Mouse (Mus musculus): ENCODE data around the gene Tcf20.

Tcf20 gene

DNA sequence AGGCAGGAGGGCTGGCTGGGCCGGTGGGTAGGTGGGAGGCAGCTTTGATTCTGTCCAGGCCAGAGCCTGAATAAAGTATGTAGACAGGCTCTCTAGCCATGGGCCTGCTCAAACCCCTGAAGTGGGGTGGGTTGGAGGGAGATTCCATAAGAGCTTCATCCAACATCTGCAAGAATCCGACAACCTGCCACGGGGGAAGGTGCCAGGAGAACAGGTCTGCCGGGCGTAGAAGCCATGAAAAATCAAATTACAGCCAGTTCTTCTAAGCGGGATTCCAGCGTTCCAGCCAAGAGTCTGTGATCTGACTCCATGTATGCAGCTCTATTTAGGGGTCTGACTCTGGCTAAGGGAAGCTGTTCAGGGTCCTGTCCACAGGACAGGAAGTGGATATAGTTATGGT lies 3.1 kb downstream of the Tcf20 start:
- no peaks in the 10 kb centered on the region for H3K36me3 ChIP-seq (ENCODE audit: insufficient read depth, low read length)
- peaks cover 60% of the 10 kb centered on the region for H3K4me1 ChIP-seq (replicated peaks; ENCODE audit: low read depth, low read length)
- peaks cover 77% of the 10 kb centered on the region for H3K27me3 ChIP-seq (ENCODE audit: insufficient read depth, low read length)
- no peak for TF ChIP-seq POU5F1 (IDR thresholded peaks at IDR 0.05; ENCODE audit: borderline replicate concordance, low read length)
- TF ChIP-seq CTCF (conservative IDR thresholded peaks at IDR 0.05; ENCODE audit: low read length) = no peak
- TF ChIP-seq NANOG (IDR thresholded peaks at IDR 0.05; ENCODE audit: borderline replicate concordance, low read length) = no peak
- no peak overlapping the region for H3K4me3 ChIP-seq (replicated peaks; ENCODE audit: low read length)
- H3K9me3 ChIP-seq (ENCODE audit: low read length) = no peaks in the 10 kb centered on the region

DNA sequence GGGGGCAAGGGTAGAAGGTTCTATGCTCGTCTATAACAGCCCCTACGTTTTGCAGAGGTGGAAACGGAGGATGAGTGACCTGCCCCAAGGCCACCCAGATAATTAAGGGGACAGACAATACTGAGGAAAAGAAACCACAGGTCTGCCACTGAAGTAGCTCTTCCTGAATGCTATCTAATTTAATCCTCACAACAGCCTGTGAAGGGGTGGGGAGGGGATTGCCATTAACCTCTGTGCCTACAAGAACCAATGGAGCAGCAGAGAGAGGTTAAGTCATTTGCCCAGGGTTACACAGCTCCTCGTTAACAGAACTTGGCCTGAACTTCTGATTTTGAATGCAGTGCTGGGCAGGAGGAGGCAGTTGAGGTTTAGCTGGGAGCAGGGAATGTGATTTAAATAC lies 3.6 kb downstream of the Tcf20 start:
- Histone ChIP-seq H3K9me3 (ENCODE audit: low read length) (no peaks in the 10 kb centered on the region), H3K4me1 (replicated peaks; ENCODE audit: low read depth, low read length) (peaks cover 60% of the 10 kb centered on the region), H3K27me3 (ENCODE audit: insufficient read depth, low read length) (peaks cover 75% of the 10 kb centered on the region), H3K4me3 (replicated peaks; ENCODE audit: low read length) (no peak overlapping the region), H3K36me3 (ENCODE audit: insufficient read depth, low read length) (no peaks in the 10 kb centered on the region)
- no peak for TF ChIP-seq POU5F1 (IDR thresholded peaks at IDR 0.05; ENCODE audit: borderline replicate concordance, low read length)
- no peak for TF ChIP-seq CTCF (conservative IDR thresholded peaks at IDR 0.05; ENCODE audit: low read length)
- no peak for TF ChIP-seq NANOG (IDR thresholded peaks at IDR 0.05; ENCODE audit: borderline replicate concordance, low read length)

DNA sequence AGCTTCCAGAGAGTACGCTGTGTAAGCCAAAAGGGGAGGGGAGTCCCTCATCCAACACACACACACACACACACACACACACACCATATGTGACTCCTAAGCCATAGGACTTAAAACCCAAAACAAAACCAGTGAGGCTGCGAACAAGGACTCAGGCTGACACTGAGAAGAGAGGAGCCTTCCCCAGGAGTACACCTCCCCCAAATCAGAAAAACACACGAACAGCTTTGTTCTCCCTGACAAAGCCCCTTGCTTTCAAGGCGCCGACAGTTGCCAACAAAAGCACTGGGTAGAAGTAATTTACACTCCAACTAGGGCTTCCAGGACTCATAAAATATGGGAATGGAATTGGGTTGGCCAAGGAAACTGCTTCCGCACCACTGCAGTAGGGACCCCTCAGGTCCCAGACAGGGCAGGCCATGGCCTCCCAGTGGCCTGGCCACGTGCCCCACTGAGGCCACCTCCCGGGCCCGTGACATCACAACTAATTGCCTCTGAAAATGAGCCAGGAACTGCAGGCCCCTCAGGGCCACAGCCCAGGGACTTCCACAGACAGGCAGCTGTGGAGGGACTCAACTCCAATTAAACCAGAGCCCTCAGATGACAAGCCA lies 4.2 kb downstream of the Tcf20 start:
- peaks cover 60% of the 10 kb centered on the region for H3K4me1 ChIP-seq (replicated peaks; ENCODE audit: low read depth, low read length)
- H3K4me3 ChIP-seq (replicated peaks; ENCODE audit: low read length) = no peak overlapping the region
- H3K36me3 ChIP-seq (ENCODE audit: insufficient read depth, low read length) = no peaks in the 10 kb centered on the region
- no peak for TF ChIP-seq CTCF (conservative IDR thresholded peaks at IDR 0.05; ENCODE audit: low read length)
- no peak for TF ChIP-seq POU5F1 (IDR thresholded peaks at IDR 0.05; ENCODE audit: borderline replicate concordance, low read length)
- no peak for TF ChIP-seq NANOG (IDR thresholded peaks at IDR 0.05; ENCODE audit: borderline replicate concordance, low read length)
- peaks cover 73% of the 10 kb centered on the region for H3K27me3 ChIP-seq (ENCODE audit: insufficient read depth, low read length)
- no peaks in the 10 kb centered on the region for H3K9me3 ChIP-seq (ENCODE audit: low read length)

DNA sequence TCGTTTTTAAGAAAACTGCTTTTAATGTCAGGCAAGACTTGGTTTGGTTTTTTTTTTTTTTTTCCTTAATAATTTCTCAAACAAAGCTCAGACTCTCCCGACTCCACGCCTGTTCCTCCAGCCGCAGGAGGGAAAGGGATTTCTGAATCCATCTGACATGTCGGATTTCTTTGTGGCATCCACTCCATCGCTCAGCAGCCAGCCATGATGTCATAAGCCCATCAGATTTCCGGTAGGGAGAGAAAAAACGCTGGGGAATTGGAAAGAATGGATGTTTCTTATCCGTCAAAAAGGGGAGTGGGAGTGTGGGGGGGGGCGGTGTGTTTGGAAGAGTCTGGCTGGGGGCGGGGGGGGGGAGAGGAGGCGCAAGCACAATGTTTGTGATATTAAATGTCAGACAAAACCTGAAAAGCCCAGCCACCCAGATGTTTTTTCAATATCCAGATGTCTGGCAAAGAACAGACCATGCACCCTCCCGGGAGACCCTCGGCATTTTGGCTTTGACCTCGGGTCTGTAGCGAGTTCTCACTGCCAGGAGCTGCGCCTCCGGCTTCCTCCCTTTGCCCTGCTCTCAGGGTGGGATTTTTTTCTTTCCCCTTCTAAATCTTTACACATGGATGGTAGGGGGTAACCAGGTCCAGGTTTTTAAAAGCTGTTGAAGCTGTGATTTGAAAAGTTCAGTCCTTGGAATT lies 4.8 kb downstream of the Tcf20 start:
- Histone ChIP-seq H3K36me3 (ENCODE audit: insufficient read depth, low read length) (no peaks in the 10 kb centered on the region), H3K27me3 (ENCODE audit: insufficient read depth, low read length) (peaks cover 67% of the 10 kb centered on the region), H3K4me3 (replicated peaks; ENCODE audit: low read length) (no peak overlapping the region), H3K4me1 (replicated peaks; ENCODE audit: low read depth, low read length) (peaks cover 53% of the 10 kb centered on the region), H3K9me3 (ENCODE audit: low read length) (no peaks in the 10 kb centered on the region)
- TF ChIP-seq CTCF (conservative IDR thresholded peaks at IDR 0.05; ENCODE audit: low read length) (no peak), NANOG (IDR thresholded peaks at IDR 0.05; ENCODE audit: borderline replicate concordance, low read length) (no peak), POU5F1 (IDR thresholded peaks at IDR 0.05; ENCODE audit: borderline replicate concordance, low read length) (no peak)

DNA sequence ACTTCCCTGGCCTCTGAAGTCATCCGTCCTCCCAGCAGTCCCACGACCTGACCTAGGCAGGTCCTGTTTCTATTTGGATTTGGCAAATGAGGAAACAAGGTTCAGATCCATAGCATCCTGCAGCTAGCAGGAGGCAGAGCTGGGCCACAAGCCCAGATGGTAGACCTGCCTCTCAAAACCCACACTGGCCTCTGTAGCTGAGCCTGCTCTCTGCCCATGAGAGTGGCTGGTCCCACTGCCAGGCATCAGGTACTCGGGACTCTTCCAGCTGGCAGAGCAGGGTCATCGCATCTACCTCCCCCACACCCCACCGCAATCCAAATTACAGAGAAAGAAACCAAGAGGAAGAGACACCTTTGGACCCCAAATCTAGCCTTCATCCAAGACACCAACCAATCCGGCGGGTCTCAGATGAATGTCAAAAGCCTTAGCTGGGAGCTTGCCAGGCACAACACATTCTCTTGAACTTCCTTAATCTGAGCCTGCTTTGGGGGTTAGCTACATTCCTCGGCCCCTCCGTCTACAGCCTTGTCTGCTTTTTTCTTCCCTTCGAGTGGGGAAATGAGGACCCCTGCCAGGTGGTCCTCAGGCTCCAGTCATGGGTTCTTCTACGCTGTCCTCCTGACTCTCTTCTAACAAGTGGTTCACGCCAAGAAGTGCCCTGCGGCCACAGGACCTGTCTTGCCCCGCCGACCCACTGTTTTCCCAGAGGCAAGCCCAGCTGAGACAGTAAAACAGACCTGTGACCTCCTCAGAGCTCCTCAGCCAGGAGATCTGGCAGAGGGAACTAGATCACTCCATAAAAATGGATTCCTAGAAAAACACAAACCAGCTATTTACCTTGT lies 5.8 kb downstream of the Tcf20 start:
- Histone ChIP-seq H3K9me3 (ENCODE audit: low read length) (no peaks in the 10 kb centered on the region), H3K27me3 (ENCODE audit: insufficient read depth, low read length) (peaks cover 66% of the 10 kb centered on the region), H3K4me3 (replicated peaks; ENCODE audit: low read length) (no peak overlapping the region), H3K36me3 (ENCODE audit: insufficient read depth, low read length) (no peaks in the 10 kb centered on the region), H3K4me1 (replicated peaks; ENCODE audit: low read depth, low read length) (peaks cover 46% of the 10 kb centered on the region)
- no peak for TF ChIP-seq CTCF (conservative IDR thresholded peaks at IDR 0.05; ENCODE audit: low read length)

DNA sequence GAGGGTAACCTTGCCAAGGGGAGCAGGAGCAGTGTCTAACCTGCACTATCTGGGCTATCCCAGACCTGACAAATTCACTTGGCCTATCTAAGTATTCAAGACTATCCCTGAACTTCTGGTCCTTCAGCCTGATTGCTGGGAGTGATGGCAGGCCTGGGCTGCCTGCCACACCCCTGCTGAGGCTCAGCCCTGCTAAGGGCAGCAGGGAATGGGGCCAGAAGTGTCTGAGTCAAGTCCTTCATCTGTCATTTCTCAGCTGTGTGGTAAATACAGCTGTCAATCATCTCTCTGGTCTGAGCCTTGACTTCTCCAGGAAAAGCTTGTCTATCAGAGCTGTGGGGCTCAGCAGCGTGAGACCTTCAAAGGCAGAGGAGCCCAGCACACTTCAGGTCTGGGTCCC lies 8.1 kb downstream of the Tcf20 start:
- peaks cover 49% of the 10 kb centered on the region for H3K27me3 ChIP-seq (ENCODE audit: insufficient read depth, low read length)
- TF ChIP-seq NANOG (IDR thresholded peaks at IDR 0.05; ENCODE audit: borderline replicate concordance, low read length) = no peak
- TF ChIP-seq CTCF (conservative IDR thresholded peaks at IDR 0.05; ENCODE audit: low read length) = no peak
- TF ChIP-seq POU5F1 (IDR thresholded peaks at IDR 0.05; ENCODE audit: borderline replicate concordance, low read length) = no peak
- no peak overlapping the region for H3K4me3 ChIP-seq (replicated peaks; ENCODE audit: low read length)
- no peaks in the 10 kb centered on the region for H3K9me3 ChIP-seq (ENCODE audit: low read length)
- H3K36me3 ChIP-seq (ENCODE audit: insufficient read depth, low read length) = no peaks in the 10 kb centered on the region
- peaks cover 44% of the 10 kb centered on the region for H3K4me1 ChIP-seq (replicated peaks; ENCODE audit: low read depth, low read length)

DNA sequence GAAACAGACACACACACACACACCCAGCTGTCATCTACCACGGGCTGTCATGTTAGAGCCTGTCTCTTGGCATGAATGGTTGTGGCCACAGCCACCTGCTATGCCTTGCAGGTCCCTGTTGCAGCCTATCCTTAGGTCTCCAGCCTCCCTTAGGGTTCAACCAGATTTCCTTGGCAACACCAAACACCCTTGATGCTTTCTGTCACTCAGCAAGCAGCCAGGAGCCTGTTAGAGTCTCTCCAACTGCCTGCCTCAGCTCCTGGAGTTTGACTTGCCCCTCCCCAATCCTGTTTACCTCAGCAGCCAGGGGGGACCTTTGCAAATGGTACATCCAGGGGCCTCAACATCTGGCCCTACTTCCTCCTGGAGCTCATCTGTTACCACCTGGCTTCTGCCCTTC lies 13.2 kb downstream of the Tcf20 start:
- no peaks in the 10 kb centered on the region for H3K36me3 ChIP-seq (ENCODE audit: insufficient read depth, low read length)
- H3K9me3 ChIP-seq (ENCODE audit: low read length) = no peaks in the 10 kb centered on the region
- H3K27me3 ChIP-seq (ENCODE audit: insufficient read depth, low read length) = peaks cover 16% of the 10 kb centered on the region
- TF ChIP-seq POU5F1 (IDR thresholded peaks at IDR 0.05; ENCODE audit: borderline replicate concordance, low read length) (no peak), NANOG (IDR thresholded peaks at IDR 0.05; ENCODE audit: borderline replicate concordance, low read length) (no peak), CTCF (conservative IDR thresholded peaks at IDR 0.05; ENCODE audit: low read length) (no peak)
- no peak overlapping the region for H3K4me3 ChIP-seq (replicated peaks; ENCODE audit: low read length)
- peaks cover 21% of the 10 kb centered on the region for H3K4me1 ChIP-seq (replicated peaks; ENCODE audit: low read depth, low read length)

DNA sequence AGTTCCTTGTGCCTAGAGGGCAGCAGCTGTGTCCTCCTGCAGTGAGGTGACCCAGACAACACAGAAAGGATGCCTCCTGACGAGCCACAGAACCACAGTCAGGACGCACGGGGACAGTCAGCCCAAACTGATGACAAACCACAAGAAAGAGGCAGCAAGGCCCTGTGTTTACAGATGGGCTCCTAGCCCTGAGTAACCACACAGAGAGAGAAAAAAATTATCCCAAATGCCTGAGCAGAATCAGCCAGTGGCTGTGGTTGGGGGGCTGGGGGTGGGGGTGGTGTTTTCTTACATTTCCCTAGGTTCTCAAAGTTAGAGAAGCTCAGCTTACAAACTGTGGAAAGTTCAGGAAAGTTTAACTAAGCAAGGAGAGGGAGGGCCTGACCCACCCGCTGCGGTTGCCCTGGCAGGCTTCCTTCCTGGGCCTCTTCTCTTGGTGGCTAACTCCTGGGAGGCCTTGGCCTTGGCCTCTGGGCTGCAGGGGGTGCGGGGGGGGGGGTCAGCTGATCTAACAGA lies 18.4 kb downstream of the Tcf20 start:
- H3K36me3 ChIP-seq (ENCODE audit: insufficient read depth, low read length) = no peaks in the 10 kb centered on the region
- H3K4me3 ChIP-seq (replicated peaks; ENCODE audit: low read length) = peak overlapping the region; percentile 70
- TF ChIP-seq NANOG (IDR thresholded peaks at IDR 0.05; ENCODE audit: borderline replicate concordance, low read length) (no peak), POU5F1 (IDR thresholded peaks at IDR 0.05; ENCODE audit: borderline replicate concordance, low read length) (no peak), CTCF (conservative IDR thresholded peaks at IDR 0.05; ENCODE audit: low read length) (no peak)
- H3K9me3 ChIP-seq (ENCODE audit: low read length) = no peaks in the 10 kb centered on the region
- H3K4me1 ChIP-seq (replicated peaks; ENCODE audit: low read depth, low read length) = peaks cover 45% of the 10 kb centered on the region
- H3K27me3 ChIP-seq (ENCODE audit: insufficient read depth, low read length) = peaks cover 49% of the 10 kb centered on the region
